In genomic region chr10:121395542-121396176, GRCm38 (mm10) we compare ENCODE assay signal across 14 mouse cellular contexts. TPM values are rescaled to one million over a fixed set of nuclear protein-coding genes. Genes with fewer than 3 reads are reported as not detected.
A peak's percentile ranks its signal among the peaks of the same experiment; 100 is the strongest.
DNase-seq lines count a peak whose midpoint lies in the region; ATAC-seq lines count a peak whose summit lies in the region.
"Had no signal": no experiment of that assay in that cellular context is flagged by ENCODE, and none has a peak within 500 bp of the region (broad histone marks: within the 10 kb centered on the region; RNA-seq: fewer than 3 reads in every experiment).

No protein-coding gene starts in this region.

- H3K4me3 ChIP-seq in heart, embryonic 13.5 days: no peak overlapping the region
- H3K4me3 ChIP-seq in midbrain, embryonic 13.5 days (replicated peaks): no peak overlapping the region
- H3K4me3 ChIP-seq in midbrain, embryonic 16.5 days (ENCODE audit: low read depth, low read length): no peak overlapping the region
- no peak overlapping the region for H3K4me3 ChIP-seq in forebrain, embryonic 12.5 days (replicated peaks)
- H3K4me3 ChIP-seq: hindbrain, embryonic 12.5 days; intestine, embryonic 15.5 days; liver, embryonic 12.5 days; stomach, embryonic 15.5 days had no signal

- 0 out of 2 replicates have a peak overlapping the region, but pooled peaks have one; percentile 3 for H3K27ac ChIP-seq in heart, embryonic 13.5 days (replicated peaks)
- no peak overlapping the region for H3K27ac ChIP-seq in midbrain, embryonic 13.5 days
- H3K27ac ChIP-seq in midbrain, embryonic 16.5 days (ENCODE audit: low read length): no peak overlapping the region
- no peak overlapping the region for H3K27ac ChIP-seq in forebrain, embryonic 12.5 days
- H3K27ac ChIP-seq: hindbrain, embryonic 12.5 days; intestine, embryonic 15.5 days; liver, embryonic 12.5 days; stomach, embryonic 15.5 days had no signal

- WGBS in heart, embryonic 13.5 days: 58% methylated on average over 20 of the region's 20 CpGs
- WGBS in midbrain, embryonic 13.5 days: 85% methylated on average over 20 of the region's 20 CpGs
- 85% methylated on average over 20 of the region's 20 CpGs for WGBS in midbrain, embryonic 16.5 days
- WGBS in forebrain, embryonic 12.5 days: 88% methylated on average over 20 of the region's 20 CpGs

- H3K4me2 ChIP-seq in heart, embryonic 13.5 days: no peak overlapping the region
- no peak overlapping the region for H3K4me2 ChIP-seq in midbrain, embryonic 13.5 days (replicated peaks)
- H3K4me2 ChIP-seq in midbrain, embryonic 16.5 days (ENCODE audit: low read length): no peak overlapping the region
- H3K4me2 ChIP-seq in forebrain, embryonic 12.5 days: no peak overlapping the region
- H3K4me2 ChIP-seq: hindbrain, embryonic 12.5 days; intestine, embryonic 15.5 days; liver, embryonic 12.5 days; stomach, embryonic 15.5 days had no signal

- no peaks in the 10 kb centered on the region for H3K27me3 ChIP-seq in heart, embryonic 13.5 days (replicated peaks)
- no peaks in the 10 kb centered on the region for H3K27me3 ChIP-seq in midbrain, embryonic 13.5 days
- no peaks in the 10 kb centered on the region for H3K27me3 ChIP-seq in midbrain, embryonic 16.5 days (ENCODE audit: control insufficient read depth, insufficient read depth, low read depth, low read length)
- no peaks in the 10 kb centered on the region for H3K27me3 ChIP-seq in forebrain, embryonic 12.5 days
- H3K27me3 ChIP-seq: hindbrain, embryonic 12.5 days; intestine, embryonic 15.5 days; liver, embryonic 12.5 days; stomach, embryonic 15.5 days had no signal

- peaks cover 65% of the 10 kb centered on the region for H3K36me3 ChIP-seq in heart, embryonic 13.5 days
- H3K36me3 ChIP-seq in midbrain, embryonic 13.5 days: peaks cover 67% of the 10 kb centered on the region
- H3K36me3 ChIP-seq in midbrain, embryonic 16.5 days (ENCODE audit: control insufficient read depth, insufficient read depth, low read length): peaks cover 48% of the 10 kb centered on the region
- H3K36me3 ChIP-seq in forebrain, embryonic 12.5 days (replicated peaks): peaks cover 64% of the 10 kb centered on the region

- DNase-seq in adrenal gland, postnatal 14 days: peak; percentile 48
- no peak for DNase-seq in adrenal gland, adult 2 months
- DNase-seq in heart, adult 8-10 months (ENCODE audit: low spot score): no peak
- peak; percentile 54 to 61 for DNase-seq in lung, postnatal 4 days
- DNase-seq: cerebellum, adult 11-12 months had no signal

- H3K4me1 ChIP-seq in heart, embryonic 13.5 days: peaks cover 21% of the 10 kb centered on the region
- H3K4me1 ChIP-seq in midbrain, embryonic 13.5 days (replicated peaks): no peaks in the 10 kb centered on the region
- H3K4me1 ChIP-seq in midbrain, embryonic 16.5 days (ENCODE audit: control insufficient read depth, insufficient read depth, low read length): no peaks in the 10 kb centered on the region
- no peaks in the 10 kb centered on the region for H3K4me1 ChIP-seq in forebrain, embryonic 12.5 days
- H3K4me1 ChIP-seq: hindbrain, embryonic 12.5 days; liver, embryonic 12.5 days had no signal

- ATAC-seq in heart, embryonic 13.5 days (ENCODE audit: extremely low read depth, insufficient number of reproducible peaks, low FRiP score, low TSS enrichment): no peak
- 0 out of 2 replicates have a peak, but pooled peaks have one; percentile 16 for ATAC-seq in midbrain, embryonic 13.5 days
- no peak for ATAC-seq in midbrain, embryonic 16.5 days
- no peak for ATAC-seq in forebrain, embryonic 12.5 days (ENCODE audit: low FRiP score)
- ATAC-seq: forebrain, embryonic 16.5 days; intestine, embryonic 15.5 days; liver, embryonic 12.5 days had no signal

- no peaks in the 10 kb centered on the region for H3K9me3 ChIP-seq in heart, embryonic 13.5 days
- H3K9me3 ChIP-seq in midbrain, embryonic 13.5 days: no peaks in the 10 kb centered on the region
- H3K9me3 ChIP-seq in midbrain, embryonic 16.5 days (replicated peaks; ENCODE audit: control insufficient read depth, low read length, poor library complexity, severe bottlenecking): no peaks in the 10 kb centered on the region
- no peaks in the 10 kb centered on the region for H3K9me3 ChIP-seq in forebrain, embryonic 12.5 days
- H3K9me3 ChIP-seq: hindbrain, embryonic 12.5 days; intestine, embryonic 15.5 days; liver, embryonic 12.5 days; stomach, embryonic 15.5 days had no signal

- 0 out of 2 replicates have a peak overlapping the region, but pooled peaks have one; percentile 37 for H3K9ac ChIP-seq in heart, embryonic 13.5 days
- no peak overlapping the region for H3K9ac ChIP-seq in midbrain, embryonic 13.5 days (replicated peaks)
- no peak overlapping the region for H3K9ac ChIP-seq in midbrain, embryonic 16.5 days (ENCODE audit: low read depth, low read length)
- H3K9ac ChIP-seq in forebrain, embryonic 12.5 days: no peak overlapping the region
- H3K9ac ChIP-seq: hindbrain, embryonic 12.5 days; intestine, embryonic 15.5 days; liver, embryonic 12.5 days; stomach, embryonic 15.5 days had no signal

RNA-seq across cellular contexts. Expression of gene Gns, which starts 30.8 kb away (rescaled TPM):
- total RNA-seq in adrenal gland, postnatal 14 days (2021): 126 and 138 TPM in 2 replicates
- 100 to 1,000 TPM; 169 to 240 TPM for total RNA-seq in adrenal gland, adult 2 months (2021)
- 657 and 731 TPM in 2 replicates for polyA plus RNA-seq in adrenal gland, adult 2 months (2012; rRNA removed)
- polyA plus RNA-seq in heart, embryonic 13.5 days (2015; fragmentation: Nextera tagmentation; extraction: Ambion mirVana): 29.9 and 30.4 TPM in 2 replicates
- total RNA-seq in heart, adult 8-10 months (2022): 10 to 100 TPM; 87.6 to 95.8 (median 92.4) TPM
- polyA plus RNA-seq in midbrain, embryonic 13.5 days (2015; fragmentation: Nextera tagmentation; extraction: Ambion mirVana): 33.9 and 36.9 TPM in 2 replicates
- 38.3 and 38.6 TPM in 2 replicates for polyA plus RNA-seq in midbrain, embryonic 16.5 days (2015; fragmentation: Nextera tagmentation; extraction: Ambion mirVana)
- 38.9 and 40.1 TPM in 2 replicates for polyA plus RNA-seq in forebrain, embryonic 12.5 days (2016; fragmentation: Nextera tagmentation; extraction: Ambion mirVana)

RNA-seq across cellular contexts. Expression of gene Tbc1d30, which starts 44.6 kb away (rescaled TPM):
- total RNA-seq in adrenal gland, postnatal 14 days (2021): 3.9 and 4.2 TPM in 2 replicates
- total RNA-seq in adrenal gland, adult 2 months (2021): 1 to 10 TPM; 2.9 to 8.7 TPM
- polyA plus RNA-seq in adrenal gland, adult 2 months (2012; rRNA removed): 0.57 and 1.5 TPM in 2 replicates
- 1.2 and 1.7 TPM in 2 replicates for polyA plus RNA-seq in heart, embryonic 13.5 days (2015; fragmentation: Nextera tagmentation; extraction: Ambion mirVana)
- 1 to 10 TPM; 1.6 to 3.4 (median 1.9) TPM for total RNA-seq in heart, adult 8-10 months (2022)
- polyA plus RNA-seq in midbrain, embryonic 13.5 days (2015; fragmentation: Nextera tagmentation; extraction: Ambion mirVana): 9.2 TPM in 2 replicates
- polyA plus RNA-seq in midbrain, embryonic 16.5 days (2015; fragmentation: Nextera tagmentation; extraction: Ambion mirVana): 14.7 and 15.1 TPM in 2 replicates
- polyA plus RNA-seq in forebrain, embryonic 12.5 days (2016; fragmentation: Nextera tagmentation; extraction: Ambion mirVana): 5.0 and 6.2 TPM in 2 replicates

Comparison
In these comparisons a context has a peak if more than half of its experiments do, and no peak if none do; other contexts are left out.
1. DNase-seq: peak in adrenal gland, postnatal 14 days (single experiment) and lung, postnatal 4 days (2 of 2); none in adrenal gland, adult 2 months (single experiment) and heart, adult 8-10 months (single experiment).
2. RNA of gene Gns, which starts 30.8 kb away (polyA plus RNA-seq): 657 to 731 TPM in adrenal gland, adult 2 months; 38.9 to 40.1 TPM in forebrain, embryonic 12.5 days, 38.3 to 38.6 TPM in midbrain, embryonic 16.5 days, 33.9 to 36.9 TPM in midbrain, embryonic 13.5 days and 29.9 to 30.4 TPM in heart, embryonic 13.5 days; every median in the first group is over 10 times any median in the second.